Mouse (Mus musculus): ENCODE data around the gene Gpd1l.

The Gpd1l gene

GRCm38 (mm10) chr9:114925571-114925970, 8.2 kb downstream of the Gpd1l start:
- DNase-seq: no peak

GRCm38 (mm10) chr9:114925039-114925438, 8.7 kb downstream of the Gpd1l start:
- DNase-seq: no peak

GRCm38 (mm10) chr9:114924511-114924910, 9.3 kb downstream of the Gpd1l start:
- no peak for DNase-seq

- DNase-seq: no peak
Measured at GRCm38 (mm10) chr9:114922209-114922608, 11.6 kb downstream of the Gpd1l start.

GRCm38 (mm10) chr9:114921352-114922081, 12.3 kb downstream of the Gpd1l start:
- DNase-seq: no peak

GRCm38 (mm10) chr9:114920569-114920968, 13.2 kb downstream of the Gpd1l start:
- no peak for DNase-seq

GRCm38 (mm10) chr9:114912680-114913649, 20.8 kb downstream of the Gpd1l start:
- peak; percentile 92 for DNase-seq

GRCm38 (mm10) chr9:114907509-114907908, 26.3 kb downstream of the Gpd1l start:
- no peak for DNase-seq

- no peak for DNase-seq
Measured at GRCm38 (mm10) chr9:114895919-114896318, 37.9 kb downstream of the Gpd1l start.

- no peak for DNase-seq
Measured at GRCm38 (mm10) chr9:114892974-114893373, 40.8 kb downstream of the Gpd1l start.

GRCm38 (mm10) chr9:114890377-114890776, 43.4 kb downstream of the Gpd1l start:
- DNase-seq: no peak

GRCm38 (mm10) chr9:114888856-114889407, 44.9 kb downstream of the Gpd1l start:
- no peak for DNase-seq

- no peak for DNase-seq
Measured at GRCm38 (mm10) chr9:114887699-114888098, 46.1 kb downstream of the Gpd1l start.

- no peak for DNase-seq
Measured at GRCm38 (mm10) chr9:114885991-114886662, 47.7 kb downstream of the Gpd1l start.

- no peak for DNase-seq
Measured at GRCm38 (mm10) chr9:114885564-114885963, 48.2 kb downstream of the Gpd1l start.

- DNase-seq: no peak
Measured at GRCm38 (mm10) chr9:114881977-114882376, 51.8 kb downstream of the Gpd1l start.

- DNase-seq: peak; percentile 18
Measured at GRCm38 (mm10) chr9:114855327-114855726, 78.5 kb downstream of the Gpd1l start.

- DNase-seq: no peak
Measured at GRCm38 (mm10) chr9:114854686-114855085, 79.1 kb downstream of the Gpd1l start.

- no peak for DNase-seq
Measured at GRCm38 (mm10) chr9:114853336-114853735, 80.5 kb downstream of the Gpd1l start.

GRCm38 (mm10) chr9:114851419-114852190, 82.2 kb downstream of the Gpd1l start:
- no peak for DNase-seq

All from right cerebral cortex, postnatal 14 days (tissue).